Mouse (Mus musculus) neural tube, embryonic 13.5 days (tissue): ENCODE results near the gene 4930522L14Rik. TPM values are rescaled to one million over a fixed set of nuclear protein-coding genes. Genes with fewer than 3 reads are reported as not detected.
A peak's percentile ranks its signal among the peaks of the same experiment; 100 is the strongest.
"Not testable (repeated sequence)": the region's sequence is repeated elsewhere in the genome, so short reads cannot be mapped to it uniquely, and the experiment has no call there.

Experiments used
- ATAC-seq: fragments of 200-750 bp; cut with Nextera tagmentation; 2 replicates; pipeline ENCODE4 v1.8.0; 2017; ENCODE audit warnings: low read depth, mild to moderate bottlenecking, moderate TSS enrichment, moderate library complexity
- H3K27ac ChIP-seq: fragments of 300-500 bp; sonication (generic); replicated peaks from 2 replicates; pipeline ENCODE4 v1.5.1; 2015; ENCODE audit warnings: moderate library complexity, mild to moderate bottlenecking, inconsistent platforms
- H3K27me3 ChIP-seq: fragments of 300-500 bp; sonication (generic); 2 replicates; pipeline ENCODE4 v1.6.1; 2015; ENCODE audit warnings: mild to moderate bottlenecking, inconsistent platforms
- H3K36me3 ChIP-seq: fragments of 300-500 bp; sonication (generic); 2 replicates; pipeline ENCODE4 v1.6.1; 2015; ENCODE audit warnings: mild to moderate bottlenecking, inconsistent platforms
- H3K4me1 ChIP-seq: fragments of 300-500 bp; sonication (generic); replicated peaks from 2 replicates; pipeline ENCODE4 v1.6.1; 2015; ENCODE audit warnings: inconsistent platforms
- H3K4me2 ChIP-seq: fragments of 300-500 bp; sonication (generic); 2 replicates; pipeline ENCODE4 v1.6.1; 2015; ENCODE audit warnings: inconsistent platforms, mild to moderate bottlenecking, moderate library complexity
- H3K4me3 ChIP-seq: fragments of 300-500 bp; sonication (generic); 2 replicates; pipeline ENCODE4 v1.5.1; 2015; ENCODE audit warnings: mild to moderate bottlenecking, inconsistent platforms
- H3K9ac ChIP-seq: fragments of 300-500 bp; sonication (generic); 2 replicates; pipeline ENCODE4 v1.6.1; 2015; ENCODE audit warnings: moderate library complexity, mild to moderate bottlenecking, inconsistent platforms
- H3K9me3 ChIP-seq: fragments of 300-500 bp; sonication (generic); 2 replicates; pipeline ENCODE4 v1.6.1; 2016; ENCODE audit warnings: inconsistent platforms
- WGBS: fragments of 180-500 bp; shearing (Covaris S2); methylation state at CpG from one replicate; pipeline ENCODE4 v1.1.7; 2015; 5-methylcytosine and 5-hydroxymethylcytosine counted together
- polyA plus RNA-seq: library from polyadenylated mRNA; unstranded; fragments of >200 nt; fragmentation: Nextera tagmentation; extraction: Ambion mirVana; gene quantifications from 2 replicates; pipeline ENCODE4 v1.2.1, GENCODE M21; 2015

Gene 4930522L14Rik
- 4.5 and 4.6 TPM in 2 replicates for polyA plus RNA-seq

- H3K4me1 ChIP-seq, H3K9me3 ChIP-seq, H3K27me3 ChIP-seq, H3K36me3 ChIP-seq, H3K27ac ChIP-seq: not testable (repeated sequence)
- H3K4me2 ChIP-seq, result peak within 1 kb of the TSS; percentile 67
- peak; percentile 95 for ATAC-seq
- peak within 1 kb of the TSS; percentile 54 for H3K4me3 ChIP-seq
- under 1% methylated on average over 25 of the region's 25 CpGs for WGBS
- peak within 1 kb of the TSS; percentile 69 for H3K9ac ChIP-seq
Observed at GRCm38 (mm10) chr5:109751391-109752071, at the start of gene 4930522L14Rik. 4930522L14Rik (minus strand) TSS chr5:109751886.

- not testable (repeated sequence) for H3K27ac ChIP-seq, H3K4me3 ChIP-seq, H3K36me3 ChIP-seq, H3K9me3 ChIP-seq, H3K27me3 ChIP-seq, H3K4me2 ChIP-seq, H3K4me1 ChIP-seq, ATAC-seq, H3K9ac ChIP-seq
Observed at GRCm38 (mm10) chr5:109801466-109801865, 49.8 kb upstream of the 4930522L14Rik start.

GRCm38 (mm10) chr5:109799948-109800347 lies 48.3 kb upstream of the 4930522L14Rik start:
- not testable (repeated sequence) for H3K27me3 ChIP-seq, H3K4me3 ChIP-seq, H3K27ac ChIP-seq, ATAC-seq, H3K9ac ChIP-seq, H3K4me2 ChIP-seq, H3K4me1 ChIP-seq, H3K9me3 ChIP-seq, H3K36me3 ChIP-seq
- WGBS, result 62% methylated on average over 2 of the region's 2 CpGs

GRCm38 (mm10) chr5:109797017-109797416 lies 45.3 kb upstream of the 4930522L14Rik start:
- H3K27me3 ChIP-seq, H3K4me2 ChIP-seq, H3K4me1 ChIP-seq, H3K9ac ChIP-seq, H3K4me3 ChIP-seq, H3K36me3 ChIP-seq, H3K9me3 ChIP-seq, H3K27ac ChIP-seq: not testable (repeated sequence)
- 100% methylated on average over 3 of the region's 3 CpGs for WGBS
- 0 out of 2 replicates have a peak, but pooled peaks have one; percentile 47 for ATAC-seq

DNA sequence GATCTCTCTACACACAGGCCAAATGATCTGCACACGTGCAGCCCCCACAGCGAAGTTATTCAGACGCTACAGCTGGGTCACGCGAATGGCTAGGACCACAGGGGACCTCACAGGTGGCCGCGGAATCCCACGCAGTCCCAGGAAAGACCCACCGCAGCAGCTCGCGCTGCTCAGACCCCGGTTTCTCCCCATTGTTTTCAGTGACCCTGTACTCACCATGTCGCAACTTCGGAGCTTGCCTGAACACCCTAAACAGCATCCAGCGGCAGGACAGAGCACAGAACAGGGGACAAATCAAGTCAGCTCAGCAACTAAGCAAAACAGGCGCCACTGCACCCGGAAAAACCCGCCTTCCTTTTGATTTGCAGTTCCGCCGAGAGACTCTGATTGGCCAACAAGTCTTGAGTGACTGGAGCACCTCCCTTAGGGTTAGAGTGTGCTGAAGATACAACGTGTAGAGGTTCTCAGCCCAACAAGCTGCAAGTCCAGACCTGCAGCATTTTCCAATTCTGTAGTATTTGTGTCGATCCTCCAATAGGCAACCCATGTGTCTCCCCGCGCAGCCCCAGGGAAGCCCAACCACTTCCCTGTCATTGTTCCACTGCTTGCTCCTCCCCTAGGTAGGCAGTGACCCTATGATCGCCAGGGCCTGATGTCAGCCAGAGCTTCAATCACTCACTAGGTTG lies 44.4 kb upstream of the 4930522L14Rik start:
- H3K4me3 ChIP-seq, result peak overlapping the region; percentile 53
- not testable (repeated sequence) for H3K4me1 ChIP-seq, H3K36me3 ChIP-seq, H3K9me3 ChIP-seq, H3K27me3 ChIP-seq
- H3K27ac ChIP-seq, result peak overlapping the region; percentile 28; the same call in 1 of the 2 replicates
- 1% methylated on average over 25 of the region's 25 CpGs for WGBS
- H3K4me2 ChIP-seq, result peak overlapping the region; percentile 71
- H3K9ac ChIP-seq, result peak overlapping the region; percentile 69
- ATAC-seq, result peak; percentile 91

- H3K4me1 ChIP-seq, H3K27ac ChIP-seq, H3K27me3 ChIP-seq, H3K36me3 ChIP-seq, H3K9me3 ChIP-seq: not testable (repeated sequence)
- Histone ChIP-seq H3K9ac (peak overlapping the region; percentile 69; the same call in 1 of the 2 replicates), H3K4me2 (peak overlapping the region; percentile 67), H3K4me3 (peak overlapping the region; percentile 54)
- WGBS, result 58% methylated on average over 4 of the region's 4 CpGs
- ATAC-seq, result peak; percentile 65
Observed at GRCm38 (mm10) chr5:109752073-109752780, 541 bp upstream of the 4930522L14Rik start.

DNA sequence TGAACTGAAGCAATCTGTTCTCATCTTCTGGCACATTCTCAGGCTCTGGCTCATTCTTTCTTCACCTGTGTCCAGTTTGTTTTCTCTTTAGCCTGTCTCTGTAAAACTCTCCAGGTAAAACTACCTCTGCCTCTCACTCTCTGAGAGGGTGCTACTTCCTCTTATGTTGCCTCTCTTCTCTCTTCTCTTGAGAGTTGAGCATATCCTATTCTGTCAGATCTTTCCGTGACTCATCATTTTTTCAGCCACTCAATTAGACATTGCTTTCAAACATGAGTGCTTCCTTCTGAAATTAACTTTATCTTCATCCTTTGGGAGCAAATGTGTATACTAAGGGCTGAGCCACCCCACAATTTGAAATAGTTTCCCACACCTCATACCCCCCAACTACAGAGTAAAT lies 6.6 kb downstream of the 4930522L14Rik start:
- 97% methylated on average over 1 of the region's 1 CpGs for WGBS

GRCm38 (mm10) chr5:109717341-109717740 lies 34.3 kb downstream of the 4930522L14Rik start:
- WGBS, result 62% methylated on average over 3 of the region's 3 CpGs
- not testable (repeated sequence) for H3K4me1 ChIP-seq, H3K4me2 ChIP-seq, H3K27ac ChIP-seq, H3K36me3 ChIP-seq, H3K9me3 ChIP-seq, H3K4me3 ChIP-seq, H3K27me3 ChIP-seq, ATAC-seq, H3K9ac ChIP-seq

More for the DNA sequence above, 6.6 kb downstream of the 4930522L14Rik start:
- not testable (repeated sequence) for H3K27me3 ChIP-seq, H3K4me1 ChIP-seq, H3K4me3 ChIP-seq, H3K9ac ChIP-seq, H3K27ac ChIP-seq, H3K36me3 ChIP-seq, ATAC-seq, H3K4me2 ChIP-seq
- H3K9me3 ChIP-seq, result peaks cover 17% of the 10 kb centered on the region

GRCm38 (mm10) chr5:109691205-109691965 lies 60.3 kb downstream of the 4930522L14Rik start:
- H3K9ac ChIP-seq, result peak overlapping the region; percentile 75
- H3K27ac ChIP-seq, result peak overlapping the region; percentile 76
- not testable (repeated sequence) for H3K4me1 ChIP-seq, H3K36me3 ChIP-seq, H3K27me3 ChIP-seq, H3K9me3 ChIP-seq
- ATAC-seq, result peak; percentile 32; the same call in 1 of the 2 replicates
- peak overlapping the region; percentile 61 for H3K4me3 ChIP-seq
- WGBS, result 57% methylated on average over 5 of the region's 5 CpGs
- H3K4me2 ChIP-seq, result peak overlapping the region; percentile 74

DNA sequence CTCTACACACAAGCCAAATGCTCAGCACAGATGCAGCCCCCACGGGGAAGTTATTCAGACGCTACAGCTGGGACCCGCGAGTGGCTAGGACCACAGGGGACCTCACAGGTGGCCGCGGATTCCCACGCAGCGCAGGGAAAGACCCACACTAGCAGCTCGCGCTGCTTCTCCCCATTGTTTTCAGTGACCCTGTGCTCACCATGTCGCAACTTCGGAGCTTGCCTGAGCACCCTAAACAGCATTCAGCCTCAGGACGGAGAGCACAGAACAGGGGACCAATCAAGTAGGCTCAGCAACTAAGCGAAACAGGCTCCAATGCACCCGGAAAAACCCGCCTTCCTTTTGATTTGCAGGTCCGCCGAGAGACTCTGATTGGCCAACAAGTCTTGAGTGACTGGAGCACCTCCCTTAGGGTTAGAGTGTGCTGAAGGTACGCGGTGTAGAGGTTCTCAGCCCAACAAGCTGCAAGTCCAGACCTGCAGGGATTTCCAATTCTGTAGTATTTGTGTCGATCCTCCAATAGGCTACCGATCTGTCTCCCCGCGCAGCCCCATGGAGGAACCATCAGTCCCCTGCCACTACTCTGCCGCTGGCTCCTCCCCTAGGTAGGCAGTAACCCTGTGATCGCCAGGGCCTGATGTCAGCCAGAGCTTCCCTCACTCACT lies 61.0 kb downstream of the 4930522L14Rik start, which contains the start of gene 5430403G16Rik:
TSS of gene 5430403G16Rik (minus strand) at position 505 of the 665 bp plus-strand sequence.
- Histone ChIP-seq H3K4me2 (peak within 1 kb of the TSS; percentile 74), H3K27ac (peak within 1 kb of the TSS; percentile 76), H3K4me3 (peak within 1 kb of the TSS; percentile 61), H3K9ac (peak within 1 kb of the TSS; percentile 75)
- not testable (repeated sequence) for H3K36me3 ChIP-seq, H3K27me3 ChIP-seq, H3K9me3 ChIP-seq, H3K4me1 ChIP-seq
- under 1% methylated on average over 26 of the region's 26 CpGs for WGBS
- peak; percentile 98 for ATAC-seq
